Mouse (Mus musculus) brain, embryonic 14.5 days (tissue): ENCODE results near the gene Kansl1l.

Source experiments
- CTCF ChIP-seq: fragments of 200-500 bp; IDR thresholded peaks from 2 replicates; pipeline ENCODE4 v1.5.1; 2012; ENCODE audit warnings: inconsistent platforms, mild to moderate bottlenecking, moderate library complexity, borderline replicate concordance; ENCODE audit not compliant: insufficient read depth, insufficient read length; ENCODE audit errors: extremely low read depth
- POLR2A ChIP-seq: fragments of 200-500 bp; IDR thresholded peaks from 2 replicates; pipeline ENCODE4 v1.6.1; 2012; ENCODE audit warnings: mild to moderate bottlenecking, inconsistent platforms, borderline replicate concordance; ENCODE audit not compliant: poor library complexity, insufficient read depth, insufficient read length, severe bottlenecking; ENCODE audit errors: extremely low read depth

GRCm38 (mm10) chr1:66672812-66673211 lies 144.6 kb downstream of the Kansl1l start:
- TF ChIP-seq POLR2A (no peak), CTCF (no peak)
